Mouse (Mus musculus): ENCODE results near the gene Foxo1.

Gene Foxo1

DNA sequence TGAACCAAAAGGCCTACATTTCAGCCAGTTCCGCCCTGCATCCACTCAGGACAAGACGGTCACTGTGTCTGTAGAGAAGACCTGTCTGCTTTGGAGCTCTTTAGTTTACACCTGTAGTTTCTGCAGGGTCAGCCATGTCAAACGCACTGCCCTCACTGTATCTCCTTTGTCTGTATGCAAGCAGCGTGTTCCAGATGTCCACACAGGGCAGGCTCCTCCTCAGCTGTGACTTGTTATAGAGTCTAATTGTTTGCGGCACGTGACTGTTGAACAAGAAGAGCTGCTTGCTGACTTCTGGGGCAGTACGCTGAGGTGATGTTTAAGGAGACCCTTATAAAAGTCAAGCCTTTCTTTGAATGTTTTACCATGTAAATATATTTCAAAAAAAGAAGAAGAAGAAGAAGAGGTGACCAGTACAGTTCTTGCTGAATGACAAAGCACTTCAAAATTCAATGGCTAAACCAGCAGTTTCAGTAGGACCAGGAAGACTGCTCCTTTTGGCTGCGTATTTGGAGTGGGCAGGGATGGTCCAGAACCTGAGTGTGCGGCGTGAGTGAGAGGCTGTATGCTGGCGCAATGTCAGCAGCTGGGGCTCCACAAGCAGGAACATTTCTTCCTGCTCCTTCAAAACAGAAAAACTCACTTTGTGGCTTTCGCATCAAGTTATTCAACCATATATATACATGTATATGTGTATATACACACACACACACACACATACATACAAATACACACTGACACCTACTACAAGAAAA lies 52.6 kb downstream of the Foxo1 start:
- DNase-seq (ENCODE audit: low spot score), result no peak

DNA sequence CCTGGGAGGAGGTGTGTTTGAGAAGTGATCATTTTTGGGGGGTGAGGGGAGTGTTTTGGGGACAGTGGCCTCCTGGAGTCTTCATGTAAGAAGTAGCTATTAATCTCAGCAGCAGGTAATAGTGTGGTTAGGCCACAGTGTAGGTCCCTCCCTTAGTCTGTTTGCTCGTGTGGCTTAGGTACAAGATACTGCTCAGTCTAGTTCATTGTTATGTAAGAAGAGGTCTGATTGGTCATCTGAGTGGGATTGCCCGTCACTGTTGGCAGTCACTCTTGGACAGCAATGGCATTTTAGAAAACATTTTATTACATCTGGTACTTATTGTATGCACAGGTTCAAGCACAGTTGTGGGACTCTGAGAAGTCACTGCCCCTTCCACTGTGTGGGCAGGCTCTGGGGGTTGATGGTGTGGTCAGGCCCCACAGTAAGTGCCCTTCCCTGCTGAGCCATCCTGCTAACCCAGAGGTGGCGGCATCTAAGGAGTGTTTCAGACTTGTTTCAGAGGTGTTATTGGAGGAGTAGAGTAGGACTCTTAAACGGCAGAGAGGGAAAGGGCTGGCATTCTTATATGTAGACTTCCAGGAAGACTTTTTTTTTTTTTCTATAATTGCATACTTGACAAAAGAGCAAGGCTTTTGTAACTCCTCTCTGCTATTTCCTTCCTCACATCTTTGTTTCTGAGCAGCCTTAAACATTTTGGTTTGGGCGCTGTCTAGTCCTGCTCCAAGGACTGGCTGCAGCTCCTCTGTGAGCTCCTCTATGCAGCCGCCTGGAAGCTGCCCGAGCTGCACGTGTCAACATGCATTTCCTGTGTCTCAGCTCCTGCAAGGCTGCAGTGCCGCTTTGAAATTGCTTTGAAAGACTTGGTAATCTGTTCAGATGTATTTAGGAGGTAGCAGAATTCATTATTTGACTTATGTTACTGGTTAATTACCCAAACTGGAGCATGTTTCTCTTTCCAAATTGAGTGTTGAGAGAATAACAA lies 54.6 kb downstream of the Foxo1 start:
- no peak for DNase-seq (ENCODE audit: low spot score)

DNA sequence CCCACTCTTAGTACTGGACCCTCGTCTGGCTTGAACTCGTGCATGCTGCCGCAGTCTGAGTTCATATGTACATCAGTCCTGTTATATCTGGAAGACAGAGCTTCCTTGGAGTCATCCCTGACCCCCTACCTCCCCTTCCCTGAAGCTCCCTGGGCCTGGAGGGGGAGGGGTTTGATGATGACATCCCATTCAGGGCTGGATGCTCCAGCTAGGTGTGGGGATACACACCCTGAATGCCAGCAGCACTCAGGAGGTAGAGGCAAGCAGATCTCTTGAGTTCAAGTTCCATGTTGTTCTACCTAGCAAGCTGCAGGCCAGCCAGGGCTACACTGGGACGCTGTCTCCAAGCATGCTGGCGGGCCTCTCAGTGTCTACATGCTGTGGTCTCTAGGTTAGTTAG lies 56.9 kb downstream of the Foxo1 start:
- no peak for DNase-seq (ENCODE audit: low spot score)

DNA sequence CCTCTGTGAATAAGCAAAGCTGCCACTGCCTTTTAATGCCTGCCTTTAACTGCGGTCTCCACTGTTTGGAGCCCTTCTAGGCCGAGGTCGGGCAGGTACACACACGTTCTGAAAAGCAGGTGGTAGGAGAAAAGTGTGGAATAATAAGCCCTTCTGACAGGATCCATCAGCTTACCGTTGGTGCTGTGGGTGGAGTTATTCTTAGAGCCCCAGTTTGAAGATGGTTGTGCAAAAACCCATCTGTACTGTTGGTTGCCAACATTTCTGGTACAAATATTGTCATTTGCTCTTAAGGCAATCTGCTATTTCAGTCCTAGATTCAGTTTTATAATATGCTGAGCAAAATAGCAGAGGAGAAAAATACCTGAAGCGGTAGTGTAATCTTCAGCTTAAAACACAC lies 58.6 kb downstream of the Foxo1 start:
- no peak for DNase-seq (ENCODE audit: low spot score)

DNA sequence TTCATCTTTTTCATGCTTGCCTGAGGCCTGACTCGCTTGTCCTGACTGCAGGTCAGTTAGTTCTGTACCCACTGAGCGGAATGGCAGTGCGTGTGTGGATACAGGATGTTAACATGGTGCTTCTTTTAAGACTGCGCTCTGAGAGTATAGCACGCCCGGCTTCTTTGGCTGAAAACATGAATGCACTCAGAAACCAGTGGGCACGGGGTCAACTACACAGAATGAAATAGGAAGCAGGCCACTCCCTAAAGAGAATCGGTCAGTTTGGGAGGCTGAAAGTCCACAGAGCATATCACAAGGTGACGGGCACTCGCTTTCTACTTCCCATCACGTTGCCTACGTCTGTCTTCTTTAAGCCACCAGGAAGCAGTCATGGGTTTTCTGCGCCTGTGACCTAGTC lies 59.0 kb downstream of the Foxo1 start:
- no peak for DNase-seq (ENCODE audit: low spot score)

DNA sequence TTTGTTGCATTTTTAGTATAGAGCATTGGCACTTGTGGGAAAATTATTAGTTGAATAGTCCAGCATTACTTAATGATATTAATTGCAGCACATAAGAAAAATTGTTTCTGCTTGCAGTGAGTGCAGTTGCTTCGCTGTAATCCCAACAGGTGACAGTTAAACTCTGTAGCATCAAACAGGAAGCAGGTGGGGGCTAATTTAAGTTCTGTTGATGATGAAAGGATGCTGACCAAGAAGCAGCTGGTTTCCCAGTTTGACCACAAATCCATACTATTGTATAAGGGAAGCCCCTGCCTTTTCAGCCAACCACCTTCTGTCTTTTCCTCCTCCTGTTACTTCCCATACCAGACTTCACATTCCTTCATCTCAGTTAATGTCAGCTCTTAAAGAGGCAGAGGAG lies 63.6 kb downstream of the Foxo1 start:
- no peak for DNase-seq (ENCODE audit: low spot score)

DNA sequence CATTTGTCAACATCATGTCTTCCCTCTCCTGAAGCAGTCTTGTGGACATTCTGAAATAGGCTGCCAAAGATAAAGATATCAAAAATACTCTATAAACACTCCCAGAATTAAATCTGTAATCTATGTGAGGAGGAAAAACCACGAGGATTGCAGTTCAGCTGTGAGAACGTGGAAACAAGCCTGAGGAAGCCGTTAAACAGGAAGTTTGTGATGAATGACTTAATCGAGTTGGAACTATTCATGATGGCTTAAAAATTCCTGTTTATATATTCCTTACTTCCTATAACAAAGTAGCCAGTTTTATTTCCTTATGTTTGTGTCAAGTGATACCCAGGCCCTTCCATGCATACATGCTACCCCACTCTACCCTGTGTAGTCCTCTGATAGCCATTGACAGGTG lies 70.6 kb downstream of the Foxo1 start:
- no peak for DNase-seq (ENCODE audit: low spot score)

DNA sequence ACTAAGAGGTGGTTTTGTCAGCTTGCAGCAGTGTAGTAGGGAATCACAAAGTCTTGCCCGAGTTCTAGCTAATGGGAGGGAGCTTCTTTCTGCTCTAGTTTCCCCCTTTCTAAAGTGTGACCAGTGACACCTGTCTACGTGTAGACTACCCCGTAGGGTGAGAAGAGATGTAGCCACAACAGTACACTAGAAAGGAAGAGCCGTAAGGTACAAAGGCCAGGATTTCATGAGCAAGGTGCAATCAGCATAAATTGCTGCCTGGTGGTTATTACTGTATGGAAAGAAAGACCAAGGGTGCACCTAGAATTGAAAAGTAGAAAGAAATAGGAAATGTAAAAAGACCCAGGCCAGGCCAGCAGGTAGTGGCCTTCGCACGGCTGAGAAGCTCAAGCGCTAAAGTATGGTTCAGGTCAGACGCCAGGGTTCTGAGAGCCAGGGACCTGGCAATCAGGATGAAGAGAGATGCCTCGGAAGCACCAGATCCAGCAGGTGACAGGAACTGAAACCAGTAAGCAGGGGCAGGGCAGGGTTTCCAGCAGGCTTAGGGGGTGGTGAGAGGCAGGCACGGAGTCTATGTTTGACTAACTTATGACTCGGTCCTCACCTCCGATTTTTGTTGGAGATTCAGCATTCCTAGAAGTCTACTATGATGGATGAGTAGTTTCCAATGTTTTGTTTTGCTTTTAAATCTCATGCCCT lies 72.3 kb downstream of the Foxo1 start:
- DNase-seq (ENCODE audit: low spot score), result no peak

DNA sequence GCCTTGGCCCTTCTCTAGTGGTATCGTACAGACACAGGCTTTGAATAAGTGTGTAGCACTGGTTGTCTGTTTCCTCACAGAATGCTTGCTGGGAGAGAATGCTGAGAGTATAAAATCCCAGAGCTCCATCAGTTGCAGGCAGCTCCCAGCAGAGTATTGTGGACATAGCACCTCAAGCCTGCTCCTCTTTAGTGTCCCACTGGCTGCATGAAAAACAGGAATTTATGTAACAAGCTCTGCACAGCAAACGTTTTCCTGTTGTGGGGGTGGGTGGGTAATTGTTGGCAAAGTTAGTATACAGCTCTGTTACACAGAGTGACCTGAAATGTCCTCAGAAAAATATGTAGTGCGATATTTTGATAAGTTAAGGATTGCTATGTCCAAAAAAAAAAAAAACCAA lies 74.1 kb downstream of the Foxo1 start:
- no peak for DNase-seq (ENCODE audit: low spot score)

DNA sequence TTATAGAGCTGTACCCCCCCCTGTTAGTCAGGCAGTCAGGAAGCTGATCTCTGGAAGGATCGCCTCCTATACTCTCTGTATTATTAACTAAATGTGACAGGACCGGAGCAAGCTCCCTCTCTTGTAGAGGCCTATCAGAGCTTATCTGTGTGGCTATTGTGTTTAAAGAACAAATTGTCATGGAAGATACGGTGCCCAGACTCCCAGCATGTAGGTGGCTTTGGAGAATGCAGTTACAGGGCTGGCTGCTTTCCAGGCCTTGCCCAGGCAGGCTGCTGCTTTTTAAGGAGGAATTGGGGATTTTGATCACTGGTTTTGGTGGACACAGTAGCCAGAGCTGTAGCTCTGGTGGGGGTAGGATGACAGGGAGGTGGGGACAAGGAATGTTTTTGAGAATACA lies 74.7 kb downstream of the Foxo1 start:
- no peak for DNase-seq (ENCODE audit: low spot score)

DNA sequence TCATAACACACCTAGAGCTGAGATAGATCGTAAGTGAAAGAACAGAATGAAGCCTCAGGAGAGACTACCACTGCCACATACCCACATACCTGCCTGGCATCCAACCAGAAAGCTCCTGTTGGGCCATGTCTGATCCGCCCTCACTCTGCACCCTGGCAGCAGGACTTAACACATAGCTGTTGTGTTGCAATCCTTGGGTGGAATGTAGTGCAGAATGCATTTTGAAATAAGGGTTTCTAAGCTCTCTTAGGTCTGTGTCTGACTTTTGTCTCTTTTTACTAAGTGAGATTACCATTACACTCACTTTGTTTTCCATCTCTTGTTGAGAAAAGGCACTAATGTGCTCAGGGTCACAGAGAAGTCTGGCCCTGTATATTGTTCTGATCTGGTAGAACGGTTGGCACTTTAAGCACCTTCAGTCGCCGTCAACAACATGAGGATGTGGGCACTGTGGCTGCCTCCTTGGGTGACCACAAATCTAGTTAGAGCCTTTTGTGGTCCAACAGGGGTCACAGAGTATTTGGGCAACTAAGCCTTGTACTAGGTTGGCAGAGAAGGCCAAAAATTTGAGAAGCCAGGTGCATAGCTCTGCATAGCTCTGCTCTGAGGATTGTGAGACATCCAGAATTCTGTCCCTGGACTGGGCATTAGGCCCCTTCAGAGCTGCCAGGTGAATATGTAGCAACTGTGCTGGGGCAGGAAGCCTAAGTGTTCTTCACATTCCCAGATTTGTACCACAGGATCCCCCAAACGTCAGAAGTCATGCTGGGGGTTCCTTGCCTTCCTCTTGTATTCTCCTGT lies 75.3 kb downstream of the Foxo1 start:
- DNase-seq (ENCODE audit: low spot score), result no peak

DNA sequence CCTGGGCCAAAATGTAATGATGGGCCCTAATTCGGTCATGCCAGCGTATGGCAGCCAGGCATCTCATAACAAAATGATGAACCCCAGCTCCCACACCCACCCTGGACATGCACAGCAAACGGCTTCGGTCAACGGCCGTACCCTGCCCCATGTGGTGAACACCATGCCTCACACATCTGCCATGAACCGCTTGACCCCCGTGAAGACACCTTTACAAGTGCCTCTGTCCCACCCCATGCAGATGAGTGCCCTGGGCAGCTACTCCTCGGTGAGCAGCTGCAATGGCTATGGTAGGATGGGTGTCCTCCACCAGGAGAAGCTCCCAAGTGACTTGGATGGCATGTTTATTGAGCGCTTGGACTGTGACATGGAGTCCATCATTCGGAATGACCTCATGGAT lies 77.7 kb downstream of the Foxo1 start:
- no peak for DNase-seq (ENCODE audit: low spot score)

DNA sequence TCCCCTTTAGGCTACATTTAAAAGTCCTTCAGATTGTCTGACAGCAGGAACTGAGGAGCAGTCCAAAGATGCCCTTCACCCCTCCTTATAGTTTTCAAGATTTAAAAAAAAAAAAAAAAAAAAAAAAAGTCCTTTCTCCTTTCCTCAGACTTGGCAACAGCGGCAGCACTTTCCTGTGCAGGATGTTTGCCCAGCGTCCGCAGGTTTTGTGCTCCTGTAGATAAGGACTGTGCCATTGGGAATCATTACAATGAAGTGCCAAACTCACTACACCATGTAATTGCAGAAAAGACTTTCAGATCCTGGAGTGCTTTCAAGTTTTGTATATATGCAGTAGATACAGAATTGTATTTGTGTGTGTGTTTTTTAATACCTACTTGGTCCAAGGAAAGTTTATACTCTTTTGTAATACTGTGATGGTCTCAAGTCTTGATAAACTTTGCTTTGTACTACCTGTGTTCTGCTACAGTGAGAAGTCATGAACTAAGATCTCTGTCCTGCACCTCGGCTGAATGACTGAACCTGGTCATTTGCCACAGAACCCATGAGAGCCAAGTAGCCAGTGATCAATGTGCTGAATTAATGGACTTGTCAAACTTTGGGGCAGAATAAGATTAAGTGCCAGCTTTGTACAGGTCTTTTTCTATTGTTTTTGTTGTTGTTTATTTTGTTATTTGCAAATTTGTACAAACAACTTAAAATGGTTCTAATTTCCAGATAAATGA lies 79.0 kb downstream of the Foxo1 start:
- no peak for DNase-seq (ENCODE audit: low spot score)

DNA sequence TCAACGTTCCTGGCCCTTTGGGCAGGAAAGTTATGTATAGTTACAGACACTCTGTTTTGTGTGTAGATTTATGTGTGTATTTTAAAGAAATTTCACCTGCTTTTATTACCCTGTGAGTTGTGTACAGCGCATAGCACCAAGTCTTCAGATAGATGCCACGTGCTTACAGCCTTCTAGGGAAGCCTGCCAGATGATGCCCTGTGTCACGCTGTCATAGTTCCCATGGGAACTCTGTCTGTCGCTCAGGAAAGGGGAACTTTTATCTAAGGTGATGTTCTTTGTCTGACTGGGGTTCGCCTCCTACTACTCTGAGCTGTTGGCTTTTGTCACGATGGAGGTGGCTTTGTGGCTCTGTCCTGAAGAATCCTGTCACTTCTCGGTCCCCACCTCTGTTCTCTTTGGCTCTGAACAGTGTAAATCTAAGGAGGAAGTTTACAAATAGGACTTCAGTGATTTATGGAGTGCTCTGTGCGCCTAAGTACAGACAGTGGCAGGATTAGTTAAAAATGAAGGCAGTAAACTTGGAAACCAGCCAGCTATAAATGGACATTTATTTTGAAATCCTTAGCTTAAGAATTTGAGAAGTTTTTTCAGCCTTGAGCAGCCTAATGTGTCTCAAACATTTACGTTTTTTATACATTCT lies 80.0 kb downstream of the Foxo1 start:
- no peak for DNase-seq (ENCODE audit: low spot score)

DNA sequence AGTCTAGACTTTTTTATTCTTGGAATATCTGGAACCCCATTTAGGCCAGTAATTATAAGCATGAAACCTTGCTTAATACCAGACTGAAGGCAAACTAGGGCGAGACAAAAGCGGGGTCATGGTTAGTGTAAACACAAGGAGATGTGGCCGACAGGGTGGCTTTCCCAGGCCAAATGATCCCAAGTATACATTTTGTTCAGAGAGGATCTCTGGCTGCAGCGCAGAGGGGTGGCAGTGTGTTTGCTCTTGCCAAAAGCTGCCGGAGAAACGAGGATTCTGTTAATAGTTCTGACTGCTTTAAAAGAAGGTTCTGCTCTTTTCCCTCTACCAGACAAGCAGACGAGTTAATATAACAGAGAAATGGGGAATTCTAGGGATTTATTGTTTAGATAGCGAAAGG lies 82.5 kb downstream of the Foxo1 start:
- no peak for DNase-seq (ENCODE audit: low spot score)

DNA sequence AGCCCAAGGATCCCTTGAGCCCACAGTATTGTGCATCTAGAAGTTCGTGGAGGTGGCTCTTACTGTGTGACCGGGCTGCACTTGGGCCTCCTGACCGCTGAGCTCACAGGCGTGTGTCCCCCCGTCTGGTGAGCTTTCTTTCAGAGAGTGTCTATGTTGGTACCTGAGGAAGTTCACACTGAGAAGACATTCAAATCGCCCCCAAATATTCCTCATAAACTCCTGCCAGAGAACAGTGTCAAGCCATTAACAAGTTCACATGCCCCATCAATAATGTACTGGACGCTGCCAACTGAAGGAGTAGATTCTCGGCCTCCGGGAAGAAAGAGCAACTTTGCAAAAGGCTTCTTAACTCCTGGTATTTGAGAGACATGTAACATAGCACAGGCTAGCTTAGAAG lies 83.8 kb downstream of the Foxo1 start:
- no peak for DNase-seq (ENCODE audit: low spot score)

DNA sequence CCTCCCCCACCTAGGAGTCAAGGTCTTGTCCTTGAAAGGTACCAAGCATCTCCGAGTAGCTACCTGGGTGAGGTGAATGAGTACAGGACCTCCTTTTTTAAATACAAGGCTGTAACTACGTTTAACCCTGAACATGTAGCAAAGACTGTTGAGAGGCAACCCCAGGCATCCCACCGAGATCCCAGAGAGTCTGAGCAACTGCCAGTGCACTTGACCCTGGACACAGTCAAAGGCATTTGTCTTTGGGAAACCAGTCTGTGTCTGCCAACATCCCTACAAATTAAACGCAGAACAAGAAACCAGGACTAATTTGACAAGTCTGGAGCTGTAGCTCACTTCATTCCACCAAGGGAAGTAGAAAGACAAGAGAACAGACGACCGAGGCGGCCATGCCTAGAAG lies 86.1 kb downstream of the Foxo1 start:
- no peak for DNase-seq (ENCODE audit: low spot score)

DNA sequence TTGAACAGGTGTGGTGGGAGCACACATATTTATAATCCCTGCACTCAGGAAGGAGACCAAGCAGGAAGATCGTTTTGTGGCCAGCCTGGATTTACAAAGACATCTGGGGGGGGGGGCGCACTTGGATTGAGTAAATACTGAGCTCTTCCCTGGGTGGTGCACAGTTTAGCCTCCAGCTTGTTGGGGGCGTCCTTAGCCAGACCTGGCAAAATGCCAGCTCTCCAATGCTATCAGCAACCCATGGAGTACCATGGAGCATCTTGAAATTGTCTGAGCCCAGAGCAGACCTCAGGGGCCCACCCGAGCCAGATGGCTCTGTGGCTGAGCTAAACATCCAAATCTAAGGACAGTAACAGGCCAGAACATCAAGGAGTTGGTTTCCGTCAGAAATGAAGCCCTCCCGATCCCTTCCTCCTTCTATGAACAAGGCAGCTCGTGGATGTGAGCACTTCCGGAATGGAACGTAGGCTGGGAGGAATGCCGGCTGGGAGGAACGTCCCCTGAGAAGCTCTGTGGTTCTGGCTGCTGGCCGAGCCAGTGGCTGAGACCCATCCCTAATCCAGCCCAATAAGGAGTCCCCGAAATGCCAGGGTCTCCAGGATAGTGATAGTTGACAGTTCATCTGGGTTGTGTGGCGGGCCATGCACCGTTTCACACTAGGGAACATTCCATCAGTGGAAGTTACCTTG lies 89.3 kb downstream of the Foxo1 start:
- DNase-seq (ENCODE audit: low spot score), result no peak

DNA sequence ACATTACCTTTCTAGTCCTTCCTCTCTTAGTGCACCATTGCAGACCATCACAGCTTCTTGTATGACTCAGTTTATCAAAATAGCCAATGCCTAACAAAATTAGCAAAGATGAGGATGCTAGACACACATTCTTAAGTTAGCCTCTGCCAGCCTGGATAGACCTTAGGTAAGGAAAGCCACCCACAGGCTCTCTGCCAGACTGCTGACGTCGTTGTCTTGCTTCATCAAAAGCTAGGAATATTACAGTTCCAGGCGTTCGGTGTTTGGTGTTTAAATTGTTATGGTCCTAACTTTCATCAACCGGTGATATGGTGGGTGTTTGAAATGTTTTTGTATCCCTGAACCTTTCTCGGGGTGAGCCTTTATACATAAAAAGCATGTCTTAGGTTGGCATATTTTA lies 96.4 kb downstream of the Foxo1 start:
- no peak for DNase-seq (ENCODE audit: low spot score)

DNA sequence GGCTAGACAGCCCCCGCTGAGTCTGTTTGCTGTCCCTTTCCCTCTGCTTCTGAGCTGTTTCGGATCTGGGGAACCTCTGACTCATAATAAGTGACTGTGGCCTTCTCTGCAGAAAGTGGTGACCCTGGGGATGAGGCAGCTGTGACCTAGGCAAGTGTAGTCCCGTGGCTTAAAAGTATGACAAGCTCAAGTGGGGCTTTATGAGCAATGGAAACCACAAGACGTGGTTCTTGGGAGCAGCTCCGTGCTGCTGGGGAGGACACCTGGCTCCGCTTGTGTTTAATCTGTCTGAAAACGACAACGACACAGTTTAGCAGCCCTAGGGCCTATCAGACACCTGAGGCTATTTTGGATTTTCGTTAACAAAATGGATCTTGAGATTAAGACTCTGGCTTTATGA lies 101.1 kb downstream of the Foxo1 start:
- no peak for DNase-seq (ENCODE audit: low spot score)
